Mouse (Mus musculus) stomach, postnatal 0 days (tissue): ENCODE measurements around the gene Cd4. TPM values are rescaled to one million over a fixed set of nuclear protein-coding genes. Genes with fewer than 3 reads are reported as not detected.

ENCODE experiments used
- ATAC-seq: fragments of 200-750 bp; cut with Nextera tagmentation; 2 replicates; pipeline ENCODE4 v1.8.0; 2017; ENCODE audit not compliant: low FRiP score, low TSS enrichment
- DNase-seq: peaks from one replicate; pipeline ENCODE4 v3.0.0-alpha.2; 2016; ENCODE audit warnings: low spot score
- H3K27ac ChIP-seq: fragments of 300-500 bp; sonication (generic); replicated peaks from 2 replicates; pipeline ENCODE4 v1.5.1; 2014; ENCODE audit warnings: mild to moderate bottlenecking, control low read depth
- H3K27me3 ChIP-seq: fragments of 300-500 bp; sonication (generic); 2 replicates; pipeline ENCODE4 v1.6.1; 2014; ENCODE audit warnings: low read length; ENCODE audit not compliant: control insufficient read depth, insufficient read depth
- H3K36me3 ChIP-seq: fragments of 300-500 bp; sonication (generic); 2 replicates; pipeline ENCODE4 v1.6.1; 2014; ENCODE audit warnings: low read length, mixed read lengths; ENCODE audit not compliant: control insufficient read depth, insufficient read depth
- H3K4me1 ChIP-seq: fragments of 300-500 bp; sonication (generic); replicated peaks from 2 replicates; pipeline ENCODE4 v1.6.1; 2014; ENCODE audit warnings: antibody characterized with exemption; ENCODE audit not compliant: control insufficient read depth, insufficient read depth
- H3K4me2 ChIP-seq: fragments of 300-500 bp; sonication (generic); replicated peaks from 2 replicates; pipeline ENCODE4 v1.6.1; 2014; ENCODE audit warnings: low read depth, mild to moderate bottlenecking, control low read depth, moderate library complexity
- H3K4me3 ChIP-seq: fragments of 300-500 bp; sonication (generic); 2 replicates; pipeline ENCODE4 v1.5.1; 2014; ENCODE audit warnings: low read depth, low read length, control low read depth
- H3K9ac ChIP-seq: fragments of 300-500 bp; sonication (generic); 2 replicates; pipeline ENCODE4 v1.6.1; 2014; ENCODE audit warnings: mild to moderate bottlenecking, low read length, control low read depth, mixed read lengths
- H3K9me3 ChIP-seq: fragments of 300-500 bp; sonication (generic); 2 replicates; pipeline ENCODE4 v1.6.1; 2016; ENCODE audit warnings: low read length; ENCODE audit not compliant: control insufficient read depth
- CTCF ChIP-seq: IDR thresholded peaks from 2 replicates; pipeline ENCODE4 v1.5.1; 2016; ENCODE audit warnings: antibody characterized with exemption, low read depth, mild to moderate bottlenecking, moderate library complexity
- EP300 ChIP-seq: optimal IDR thresholded peaks from 2 replicates; pipeline ENCODE3; 2016; ENCODE audit warnings: antibody characterized with exemption
- WGBS: fragments of 180-500 bp; shearing (Covaris S2); extraction: QIAGEN DNeasy Blood & Tissue Kit; methylation state at CpG from one replicate; pipeline ENCODE4 v1.1.7; 2014; 5-methylcytosine and 5-hydroxymethylcytosine counted together
- polyA plus RNA-seq: library from polyadenylated mRNA; unstranded; fragments of >200 nt; fragmentation: Nextera tagmentation; extraction: Ambion mirVana; gene quantifications from 2 replicates; pipeline ENCODE4 v1.2.1, GENCODE M21; 2015

Cd4 gene
- polyA plus RNA-seq, 1 experiment from 2014 or later = 0.45 TPM

DNA sequence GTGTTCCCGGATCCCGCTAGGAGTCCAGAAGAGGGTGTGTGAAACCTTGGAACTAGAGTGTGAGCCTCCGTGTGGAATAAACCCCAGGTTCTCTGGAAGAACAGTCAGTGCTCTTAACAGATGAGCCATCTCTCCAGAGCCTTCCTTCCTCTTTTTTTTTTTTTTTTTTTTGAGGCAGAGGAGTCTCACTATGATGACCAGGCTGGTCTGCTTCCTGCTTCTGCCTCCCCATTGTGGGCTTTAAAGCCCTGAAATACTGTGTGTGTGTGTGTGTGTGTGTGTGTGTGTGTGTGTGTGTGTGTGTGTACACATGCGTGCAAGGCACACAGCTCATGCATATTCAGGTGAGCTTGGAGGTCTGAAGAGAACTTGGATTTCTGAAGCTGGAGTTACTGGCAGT, 33.5 kb upstream of the Cd4 start:
- Histone ChIP-seq H3K27me3 (no peaks in the 10 kb centered on the region), H3K9me3 (no peaks in the 10 kb centered on the region), H3K4me1 (peaks cover 5% of the 10 kb centered on the region; the same call in 1 of the 2 replicates), H3K4me3 (no peak overlapping the region), H3K36me3 (no peaks in the 10 kb centered on the region), H3K9ac (no peak overlapping the region; the same call in 1 of the 2 replicates), H3K4me2 (no peak overlapping the region), H3K27ac (0 out of 2 replicates have a peak overlapping the region, but pooled peaks have one; percentile 95)
- TF ChIP-seq EP300 (no peak), CTCF (no peak)
- WGBS = 56% methylated on average over 4 of the region's 4 CpGs
- ATAC-seq (no peak), DNase-seq (peak; percentile 13)

DNA sequence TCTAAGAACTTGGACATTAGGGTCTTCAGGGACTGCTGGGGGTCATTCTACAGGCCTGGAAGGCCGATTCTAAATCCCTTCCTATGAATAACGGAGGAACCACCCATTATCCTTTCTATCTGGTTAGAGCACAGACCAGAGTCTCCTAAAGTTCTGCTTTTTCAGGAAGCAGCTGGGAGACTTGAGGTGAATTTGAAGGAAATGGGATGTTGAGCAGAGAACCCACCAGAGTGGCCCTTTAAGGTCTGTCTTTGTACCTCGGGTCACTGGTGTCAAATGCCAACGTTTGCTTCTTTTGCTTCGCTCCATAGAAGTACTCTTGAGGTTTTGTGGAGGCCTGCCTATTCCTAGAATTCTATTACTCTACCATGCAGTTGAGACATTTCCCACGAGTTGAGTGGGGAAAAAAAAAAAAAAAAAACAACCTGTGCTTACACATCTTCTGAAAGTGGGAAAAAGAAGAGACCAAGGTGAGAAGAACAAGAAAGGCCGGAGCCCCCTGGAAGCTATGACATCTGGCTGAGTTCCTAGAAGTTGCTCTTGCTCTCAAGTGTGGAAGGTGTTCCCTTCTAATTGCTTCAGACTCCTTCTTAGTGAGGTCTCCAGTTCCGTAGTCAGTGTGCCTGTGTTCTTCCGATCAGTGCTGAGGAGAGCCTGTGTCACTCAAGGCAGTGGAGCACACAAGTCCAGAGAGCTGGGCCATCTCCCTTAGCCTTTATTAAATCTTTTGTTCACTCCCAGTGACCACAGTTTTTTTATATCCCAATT, 32.5 kb upstream of the Cd4 start:
- TF ChIP-seq EP300 (no peak), CTCF (no peak)
- Histone ChIP-seq H3K27ac (peak overlapping the region; percentile 95), H3K4me1 (peaks cover 9% of the 10 kb centered on the region; the same call in 1 of the 2 replicates), H3K36me3 (no peaks in the 10 kb centered on the region), H3K27me3 (no peaks in the 10 kb centered on the region), H3K9me3 (no peaks in the 10 kb centered on the region), H3K9ac (peak overlapping the region; percentile 41), H3K4me2 (peak overlapping the region; percentile 53), H3K4me3 (no peak overlapping the region)
- peak; percentile 12 for DNase-seq
- WGBS = 23% methylated on average over 9 of the region's 9 CpGs
- ATAC-seq = no peak

DNA sequence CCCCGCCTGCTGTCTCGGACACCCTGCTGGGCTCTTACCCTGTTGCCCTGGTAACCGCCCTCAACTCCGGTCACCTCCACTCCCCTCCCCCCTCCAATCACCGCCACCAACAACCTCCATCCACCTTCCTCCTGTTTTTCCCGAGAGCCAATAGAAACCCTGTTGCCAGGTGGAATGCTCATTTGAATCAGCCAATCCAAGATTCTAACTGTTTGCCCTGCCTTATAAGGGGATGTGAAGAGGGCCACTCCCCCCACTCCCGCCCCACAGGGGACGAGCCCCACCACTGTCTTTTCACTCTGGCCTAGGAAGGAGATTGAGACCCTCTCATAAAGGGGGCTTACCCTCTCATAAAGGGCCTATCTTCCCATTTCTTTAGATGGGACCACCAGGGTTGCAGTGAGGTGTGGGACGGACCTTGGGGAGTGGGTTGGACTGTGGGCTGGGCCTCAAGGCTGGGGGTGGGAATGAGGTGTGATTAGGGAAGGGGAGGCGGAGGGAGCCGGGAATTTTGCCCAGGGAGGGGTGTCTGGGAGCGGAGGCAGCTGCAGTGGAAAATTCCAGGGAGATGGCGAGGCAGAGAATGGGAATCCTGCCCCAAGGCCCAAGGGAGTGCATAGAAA, 31.8 kb upstream of the Cd4 start, which contains the start of gene Ptms:
Ptms (minus strand) TSS at position 409 of the 623 bp plus-strand sequence.
- peaks cover 1% of the 10 kb centered on the region; the same call in 1 of the 2 replicates for H3K36me3 ChIP-seq
- H3K9me3 ChIP-seq = no peaks in the 10 kb centered on the region
- peak; percentile 41 for TF ChIP-seq EP300
- no peak for TF ChIP-seq CTCF
- DNase-seq (peak; percentile 93), ATAC-seq (peak; percentile 80)
- peak within 1 kb of the TSS; percentile 41 for H3K9ac ChIP-seq
- H3K27ac ChIP-seq = peak within 1 kb of the TSS; percentile 100
- H3K4me2 ChIP-seq = peak within 1 kb of the TSS; percentile 53
- H3K27me3 ChIP-seq = no peaks in the 10 kb centered on the region
- H3K4me1 ChIP-seq = peaks cover 11% of the 10 kb centered on the region; the same call in 1 of the 2 replicates
- peak within 1 kb of the TSS; percentile 36 for H3K4me3 ChIP-seq
- WGBS = 1% methylated on average over 13 of the region's 13 CpGs

GRCm38 (mm10) chr6:124918890-124919627, 31.0 kb upstream of the Cd4 start:
- Histone ChIP-seq H3K9me3 (no peaks in the 10 kb centered on the region), H3K36me3 (peaks cover 8% of the 10 kb centered on the region; the same call in 1 of the 2 replicates), H3K27me3 (no peaks in the 10 kb centered on the region), H3K4me1 (peaks cover 12% of the 10 kb centered on the region; the same call in 1 of the 2 replicates), H3K9ac (peak overlapping the region; percentile 13; the same call in 1 of the 2 replicates), H3K4me3 (peak overlapping the region; percentile 36), H3K4me2 (peak overlapping the region; percentile 53), H3K27ac (peak overlapping the region; percentile 100)
- TF ChIP-seq CTCF (no peak), EP300 (no peak)
- DNase-seq (no peak), ATAC-seq (no peak)
- WGBS = 15% methylated on average over 13 of the region's 14 CpGs

DNA sequence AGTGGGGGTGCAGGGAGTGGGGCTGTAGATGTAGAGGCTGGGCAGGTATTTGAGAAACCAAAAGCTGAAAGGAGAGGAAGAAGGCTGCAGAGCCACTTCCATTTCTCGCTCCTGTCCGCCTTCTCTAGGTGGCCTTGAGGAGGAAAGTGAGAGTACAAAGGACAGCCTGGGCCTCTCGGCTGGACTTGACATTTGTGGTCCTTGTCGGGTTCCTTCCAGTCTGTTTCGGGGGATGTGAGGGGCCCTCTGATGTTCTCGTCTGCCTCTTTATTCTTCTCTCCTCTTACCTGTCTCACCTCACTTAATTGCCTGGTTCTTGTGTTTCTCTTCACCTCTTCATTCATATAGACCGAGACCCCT, 30.3 kb upstream of the Cd4 start:
- ATAC-seq = no peak

More for the DNA sequence above, 30.3 kb upstream of the Cd4 start:
- no peak for DNase-seq
- peaks cover 13% of the 10 kb centered on the region for H3K36me3 ChIP-seq
- no peaks in the 10 kb centered on the region for H3K27me3 ChIP-seq
- H3K4me2 ChIP-seq = peak overlapping the region; percentile 53
- 0 out of 2 replicates have a peak, but pooled peaks have one; percentile 0 for TF ChIP-seq CTCF
- no peak for TF ChIP-seq EP300
- H3K4me3 ChIP-seq = peak overlapping the region; percentile 93
- H3K9me3 ChIP-seq = no peaks in the 10 kb centered on the region
- 6% methylated on average over 7 of the region's 7 CpGs for WGBS
- peaks cover 12% of the 10 kb centered on the region; the same call in 1 of the 2 replicates for H3K4me1 ChIP-seq
- H3K9ac ChIP-seq = peak overlapping the region; percentile 99
- peak overlapping the region; percentile 100 for H3K27ac ChIP-seq
